Mouse (Mus musculus) erythroblast, adult 5-6 weeks (primary cell): ENCODE measurements around the gene Vangl1. TPM values are rescaled to one million over a fixed set of nuclear protein-coding genes. Genes with fewer than 3 reads are reported as not detected.
"Not testable (repeated sequence)": the region's sequence is repeated elsewhere in the genome, so short reads cannot be mapped to it uniquely, and the experiment has no call there.

Source experiments
- ATAC-seq: replicated peaks from 2 replicates; pipeline ENCODE4 v1.8.0; 2016; ENCODE audit warnings: moderate number of reproducible peaks, mild to moderate bottlenecking, moderate TSS enrichment, inconsistent platforms; ENCODE audit not compliant: poor library complexity, low FRiP score, severe bottlenecking
- total RNA-seq, 2 experiments: library from RNA; stranded (forward) in 1 of 2; stranded (reverse) in 1 of 2; fragments of 150-400 nt in 1 of 2; fragments of 200-764, 138-1000 nt in 1 of 2; gene quantifications; 2 replicates each; pipeline versions ENCODE4 v1.2.3 to v1.2.4; 2015 to 2017; ENCODE audit warnings: low replicate concordance in 2 of 2

Gene Vangl1
- total RNA-seq, 2 experiments from 2014 or later = 54.0 to 194 TPM

DNA sequence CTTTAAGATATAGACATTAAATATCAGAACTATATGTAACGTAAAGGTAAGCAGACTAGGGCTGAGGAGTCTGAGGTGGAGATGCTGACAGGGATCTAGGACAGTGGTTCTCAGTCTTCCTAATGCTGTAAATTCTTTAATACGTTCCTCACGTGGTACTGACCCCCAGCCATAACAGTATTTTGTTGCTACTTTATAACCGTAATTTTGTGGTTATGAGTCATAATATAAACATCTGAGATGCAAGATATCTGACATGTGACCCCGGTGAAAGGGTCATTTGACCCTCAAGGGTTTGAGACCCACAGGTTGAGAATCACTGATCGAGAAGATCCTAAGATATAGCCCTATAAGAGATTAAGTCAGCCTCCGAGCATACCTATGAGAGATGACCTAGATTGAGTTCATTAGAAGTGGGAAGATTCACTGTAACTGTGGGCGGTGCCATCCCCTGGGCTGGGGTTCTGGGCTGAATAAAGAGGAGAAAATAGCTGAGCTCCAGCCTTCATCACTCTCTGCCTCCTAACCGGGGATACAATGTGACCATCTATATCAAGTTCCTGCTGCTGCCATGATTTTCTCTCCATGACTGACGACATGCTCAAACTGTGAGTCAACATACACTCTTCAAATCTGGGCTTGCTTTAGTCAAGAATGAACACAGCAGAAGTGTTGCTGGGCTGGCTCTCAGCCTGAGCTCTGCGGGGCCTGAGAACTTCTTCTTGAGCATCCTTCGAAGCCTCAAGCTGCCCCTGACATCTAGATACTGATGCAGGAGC lies 26.5 kb downstream of the Vangl1 start:
- no peak for ATAC-seq

- no peak for ATAC-seq
Measured at GRCm38 (mm10) chr3:102176116-102176515, 28.4 kb downstream of the Vangl1 start.

DNA sequence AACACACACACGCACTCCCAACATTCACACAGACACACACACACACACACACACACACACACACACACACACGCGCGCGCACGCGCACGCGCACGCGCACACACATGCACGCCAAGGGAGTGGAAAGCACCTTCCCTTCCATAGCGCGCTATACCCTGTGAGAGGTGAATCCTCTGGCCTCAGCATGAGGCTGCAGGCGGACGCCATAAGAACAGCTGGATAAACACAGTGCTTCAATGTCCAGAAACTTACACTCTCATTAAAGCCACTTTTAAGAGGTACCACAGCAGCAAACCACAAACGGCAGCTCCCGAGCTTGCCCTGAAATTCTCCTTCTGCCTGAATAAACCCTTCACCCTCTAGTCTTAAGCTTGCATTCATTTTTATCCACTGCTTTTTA lies 28.8 kb downstream of the Vangl1 start:
- ATAC-seq = no peak

DNA sequence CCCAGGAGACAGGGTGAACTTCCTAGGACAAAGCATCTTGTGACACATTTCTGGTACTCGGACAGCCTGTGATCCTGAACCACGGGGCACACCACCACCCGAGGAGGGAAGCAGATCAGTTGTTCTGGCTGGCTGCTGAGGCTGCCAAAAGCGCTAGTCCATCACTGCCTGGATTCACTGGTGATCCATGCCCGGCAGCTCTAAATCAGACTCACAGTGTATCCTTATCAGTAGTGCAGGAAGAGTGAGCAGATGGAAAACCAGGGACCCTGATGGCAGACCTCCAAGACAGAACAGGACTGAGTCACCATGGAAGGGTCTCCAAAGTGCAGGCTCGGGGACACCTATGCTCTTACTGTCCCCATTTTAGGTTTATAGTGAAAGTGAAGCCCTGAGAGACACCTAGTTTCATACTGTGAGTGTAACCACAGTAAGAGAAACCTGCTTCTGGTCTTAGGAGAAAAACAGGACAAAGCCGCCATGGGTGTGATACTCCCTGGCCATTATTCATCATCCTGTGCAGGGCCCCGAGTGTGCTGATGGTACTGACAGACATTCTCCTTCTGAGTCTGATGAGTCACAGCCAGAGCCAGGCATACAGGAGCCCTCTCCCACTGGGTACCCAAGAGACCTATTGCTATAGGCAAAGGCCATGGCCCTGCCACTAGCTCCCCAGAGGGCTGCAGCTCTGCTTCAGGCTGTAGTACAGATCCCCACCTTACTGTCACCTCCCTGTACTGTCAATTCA lies 30.2 kb downstream of the Vangl1 start:
- ATAC-seq = no peak

DNA sequence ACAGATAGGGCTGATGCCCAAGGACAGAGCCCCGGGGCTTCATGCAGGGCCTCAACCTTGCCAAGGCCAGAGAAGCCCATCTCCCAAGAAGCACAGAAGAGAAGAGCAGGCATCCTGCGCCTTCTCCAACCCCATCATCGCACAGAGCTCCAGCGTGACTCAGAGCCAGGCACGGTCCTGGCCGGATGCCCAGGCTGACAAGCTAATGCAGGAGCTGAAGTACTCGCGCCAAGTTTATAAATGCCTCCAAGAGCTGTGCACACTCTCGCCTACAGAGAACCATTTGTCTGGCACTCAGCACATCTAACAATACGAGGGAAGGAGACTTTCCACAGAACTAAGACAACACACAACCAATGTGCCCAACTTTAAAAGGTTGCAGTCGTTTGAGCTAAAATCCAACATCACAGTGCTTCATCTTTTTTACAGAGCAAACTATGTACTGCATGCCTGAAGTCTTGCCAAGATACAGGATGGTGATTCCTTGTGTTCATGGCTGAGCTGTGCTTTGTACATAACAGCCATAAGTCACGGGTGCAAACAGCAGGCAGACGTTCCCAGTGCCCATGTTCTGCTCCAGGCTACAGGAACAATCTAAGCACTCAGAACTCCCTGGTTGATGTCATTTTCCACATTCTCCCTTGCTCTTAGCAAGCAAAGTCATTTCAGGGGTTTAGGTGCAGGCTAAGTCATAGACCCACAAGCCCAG lies 35.1 kb downstream of the Vangl1 start:
- peak; percentile 29; the same call in 1 of the 2 replicates for ATAC-seq

- ATAC-seq = no peak
Measured at GRCm38 (mm10) chr3:102167555-102168210, 36.8 kb downstream of the Vangl1 start.

- ATAC-seq = no peak
Measured at GRCm38 (mm10) chr3:102166794-102167193, 37.7 kb downstream of the Vangl1 start.

DNA sequence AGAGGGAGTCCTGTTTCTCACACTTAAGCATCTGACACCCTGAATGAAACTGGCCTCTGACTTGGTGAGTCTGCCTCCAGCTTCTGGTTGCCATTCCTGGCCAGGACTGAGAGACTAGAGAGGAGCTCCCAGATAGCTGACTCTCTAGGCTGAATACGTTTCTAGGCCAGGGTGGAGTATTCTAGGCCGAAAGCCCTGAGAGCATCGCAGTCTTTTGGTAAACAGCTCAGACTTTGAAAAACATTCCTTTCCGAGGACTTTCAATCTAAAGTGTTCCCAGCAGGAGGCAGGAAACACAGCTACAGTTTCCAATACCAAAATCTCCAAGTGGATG lies 38.2 kb downstream of the Vangl1 start:
- ATAC-seq = peak; percentile 62

DNA sequence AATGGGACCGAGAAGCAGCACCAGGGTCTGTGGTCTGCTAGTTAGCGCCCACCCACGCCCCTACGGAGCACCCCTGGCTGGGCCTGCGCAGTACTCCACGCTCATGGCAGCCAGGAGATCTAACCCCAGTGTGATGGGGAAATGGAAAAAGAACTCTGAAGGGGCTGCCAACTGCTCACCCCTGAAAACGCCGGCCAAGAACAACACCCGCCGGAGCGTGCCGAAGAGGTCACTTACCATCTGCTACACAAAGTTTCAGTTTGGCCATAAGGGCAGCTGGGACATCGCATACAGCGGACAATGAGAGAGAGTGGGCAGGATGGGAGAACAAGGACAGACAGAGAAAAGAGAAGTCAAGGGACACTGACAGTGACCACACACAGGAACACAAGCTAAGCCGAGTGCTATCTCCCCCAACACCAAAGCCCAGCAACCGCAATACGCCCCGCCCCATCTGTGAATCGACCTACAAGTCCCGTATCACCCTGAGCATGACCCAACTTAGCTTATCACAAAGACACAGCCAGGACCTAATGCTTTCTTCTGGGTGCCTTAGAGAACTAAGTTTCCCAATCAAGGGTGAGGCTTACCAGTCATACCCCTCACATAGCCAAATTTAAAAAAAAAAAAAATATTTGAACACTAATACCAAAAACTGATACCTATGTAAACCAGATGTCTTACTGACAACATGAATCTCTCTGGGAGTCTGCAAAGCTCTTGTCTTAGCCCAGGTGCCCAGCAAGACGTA lies 38.8 kb downstream of the Vangl1 start:
- ATAC-seq = peak; percentile 88

DNA sequence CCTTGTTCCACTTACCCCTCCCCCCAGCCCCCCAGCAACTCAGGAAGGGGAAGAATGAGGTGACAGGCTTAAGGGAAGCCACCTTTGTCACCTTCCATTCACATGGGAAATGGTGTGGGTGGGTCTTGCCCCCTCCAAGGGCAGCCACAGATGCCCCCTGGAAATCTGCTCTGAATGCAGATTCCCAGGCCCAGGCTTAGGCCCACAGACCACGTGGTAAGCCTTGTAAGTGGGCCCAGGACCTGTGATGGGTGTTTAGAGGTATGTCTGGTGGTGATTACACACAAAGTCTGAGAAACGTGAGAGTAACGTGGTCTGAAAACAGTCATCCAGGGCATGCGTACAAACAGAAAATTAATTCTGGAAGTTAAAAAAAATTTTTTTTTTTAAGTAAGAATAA lies 39.6 kb downstream of the Vangl1 start:
- ATAC-seq = peak; percentile 34

GRCm38 (mm10) chr3:102163861-102164260 lies 40.6 kb downstream of the Vangl1 start:
- ATAC-seq = not testable (repeated sequence)

GRCm38 (mm10) chr3:102159423-102160325 lies 44.8 kb downstream of the Vangl1 start:
- ATAC-seq = peak; percentile 48; the same call in 1 of the 2 replicates

- ATAC-seq = peak; percentile 45; the same call in 1 of the 2 replicates
Measured at GRCm38 (mm10) chr3:102158759-102159422, 45.6 kb downstream of the Vangl1 start.

DNA sequence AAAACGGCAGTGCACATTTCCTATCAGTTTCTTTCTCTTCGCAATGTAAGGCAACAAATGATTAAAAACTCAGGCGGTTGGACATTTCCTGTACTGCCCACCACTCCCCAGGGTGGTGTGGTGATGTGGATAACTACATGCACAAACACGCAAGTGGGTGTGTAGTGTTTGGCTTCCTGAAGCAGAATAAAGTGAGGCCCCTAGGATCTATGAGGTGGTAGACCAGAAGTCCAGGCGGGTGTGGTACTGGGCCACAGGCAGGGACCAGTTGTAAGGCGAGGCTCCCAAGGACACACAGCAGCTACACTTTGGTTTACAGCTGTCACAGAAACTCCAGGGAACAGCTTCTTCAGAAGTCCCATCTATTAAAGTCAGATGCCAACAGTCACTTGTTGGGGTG lies 46.8 kb downstream of the Vangl1 start:
- no peak for ATAC-seq

- no peak for ATAC-seq
Measured at GRCm38 (mm10) chr3:102156737-102157136, 47.8 kb downstream of the Vangl1 start.

DNA sequence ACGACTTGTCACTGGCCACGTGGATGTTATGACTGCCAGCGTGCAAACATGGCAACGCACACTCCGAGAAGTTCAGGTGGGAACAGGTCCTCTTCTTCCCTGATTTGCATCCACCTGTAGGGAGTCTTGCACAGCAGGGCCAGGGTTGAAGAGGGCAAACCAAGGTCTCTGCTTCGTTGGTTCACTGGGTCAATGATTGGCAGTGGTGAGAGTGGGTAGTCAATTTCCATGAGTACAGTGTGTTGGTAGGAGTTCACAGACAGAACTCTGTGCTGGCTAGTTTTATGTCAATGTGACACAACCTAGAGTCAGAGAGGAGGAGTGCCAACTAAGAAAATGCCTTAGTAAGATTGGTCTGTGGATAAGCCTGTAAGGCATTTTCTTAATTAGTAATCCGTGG lies 50.4 kb downstream of the Vangl1 start:
- ATAC-seq = 0 out of 2 replicates have a peak, but pooled peaks have one; percentile 22

GRCm38 (mm10) chr3:102152872-102153271 lies 51.6 kb downstream of the Vangl1 start:
- ATAC-seq = no peak

- ATAC-seq = no peak
Measured at GRCm38 (mm10) chr3:102152471-102152870, 52.0 kb downstream of the Vangl1 start.
